14 mouse cellular contexts compared by ENCODE assay signal in the genomic region with DNA sequence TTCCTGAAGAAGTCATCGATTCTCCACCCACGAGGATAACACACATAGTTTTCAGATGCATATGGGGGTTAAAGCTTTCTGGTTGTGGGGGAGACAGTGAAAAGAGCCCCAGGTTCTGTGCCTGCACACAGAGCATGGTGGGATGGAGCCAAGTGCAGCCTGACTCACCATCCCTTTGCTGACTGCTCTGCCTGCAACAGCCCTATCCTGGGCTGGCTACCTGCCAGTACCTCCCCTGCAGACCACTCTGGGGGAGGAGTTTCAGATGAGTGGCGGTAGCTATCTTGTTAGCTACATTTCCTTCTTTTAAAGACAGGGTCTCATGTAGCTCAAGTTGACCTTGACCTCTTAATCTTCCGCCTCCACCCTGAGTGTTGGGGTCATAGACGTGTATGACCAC. TPM values are rescaled to one million over a fixed set of nuclear protein-coding genes. Genes with fewer than 3 reads are reported as not detected.
DNase-seq lines count a peak whose midpoint lies in the region; ATAC-seq and TF ChIP-seq lines count a peak whose summit lies in the region.
"Had no signal": no experiment of that assay in that cellular context is flagged by ENCODE, and none has a peak within 500 bp of the region (broad histone marks: within the 10 kb centered on the region; RNA-seq: fewer than 3 reads in every experiment).

No protein-coding gene starts in this region.

- intact Hi-C loops in left cerebral cortex, postnatal 4 days (cut with DNase I) = no loop called here
- intact Hi-C loops in left cerebral cortex, postnatal 36 days (cut with DNase I) = no loop called here

- ATAC-seq in frontal cortex, adult (ENCODE audit: low TSS enrichment) = peak; percentile 25; the same call in 1 of the 2 replicates
- ATAC-seq: midbrain, embryonic 15.5 days had no signal

- H3K4me1 ChIP-seq in embryonic fibroblast, embryonic 13.5 days (ENCODE audit: control insufficient read depth, insufficient read depth, low read length) = peaks cover 12% of the 10 kb centered on the region

- no peak for DNase-seq in frontal cortex, postnatal 25 days (ENCODE audit: low spot score in 2 of 2)
- DNase-seq in left cerebral cortex, postnatal 4 days = peak; percentile 70
- no peak for DNase-seq in left cerebral cortex, postnatal 36 days (ENCODE audit: low spot score in 2 of 2)
- peak; percentile 81 for DNase-seq in MN1 (ENCODE audit: low spot score)
- DNase-seq in urinary bladder, postnatal 36 days (ENCODE audit: low spot score in 2 of 2) = no peak
- no peak for DNase-seq in testis, postnatal 14 days (ENCODE audit: low spot score)
- DNase-seq: cerebellum, adult 2 months; kidney, postnatal 10 days had no signal

- no peak for TF ChIP-seq CTCF in embryonic fibroblast, embryonic 13.5 days (IDR thresholded peaks at IDR 0.05; ENCODE audit: borderline replicate concordance, insufficient read depth, low read length)

- H3K4me3 ChIP-seq in embryonic fibroblast, embryonic 13.5 days (ENCODE audit: insufficient read depth, low read length) = no peak overlapping the region
- H3K4me3 ChIP-seq: embryonic facial prominence, embryonic 12.5 days; hindbrain, embryonic 15.5 days; midbrain, embryonic 15.5 days had no signal

- peak overlapping the region; percentile 42; the same call in 1 of the 2 replicates for H3K27ac ChIP-seq in embryonic fibroblast, embryonic 13.5 days (ENCODE audit: insufficient read depth, low read length)
- H3K27ac ChIP-seq: embryonic facial prominence, embryonic 12.5 days; lung, embryonic 15.5 days; midbrain, embryonic 15.5 days had no signal

- no peak for TF ChIP-seq POLR2A in embryonic fibroblast, embryonic 13.5 days (IDR thresholded peaks at IDR 0.05; ENCODE audit: low read depth, low read length)

RNA-seq across cellular contexts. Expression of a gene that starts 26.4 kb away (rescaled TPM):
- total RNA-seq in left cerebral cortex, postnatal 4 days (2021) = 10 to 100 TPM; 30.2 to 30.4 TPM
- 10 to 100 TPM; 19.6 to 21.2 TPM for total RNA-seq in left cerebral cortex, postnatal 36 days (2021)
- 98.0 and 103 TPM in 2 replicates for polyA plus RNA-seq in embryonic fibroblast, embryonic 13.5 days (2011; ENCODE audit: insufficient read length, low read depth, missing spikeins)

RNA-seq across cellular contexts. Expression of a gene that starts 43.2 kb away (rescaled TPM):
- total RNA-seq in left cerebral cortex, postnatal 4 days (2021) = 100 to 1,000 TPM in 1 of 2 experiments, 10 to 100 TPM in 1; 99.4 to 102 TPM
- total RNA-seq in left cerebral cortex, postnatal 36 days (2021) = 10 to 100 TPM; 61.9 to 70.2 TPM
- 85.5 and 88.3 TPM in 2 replicates for polyA plus RNA-seq in embryonic fibroblast, embryonic 13.5 days (2011; ENCODE audit: insufficient read length, low read depth, missing spikeins)

Comparison
In these comparisons a context has a peak if more than half of its experiments do, and no peak if none do; other contexts are left out.
1. DNase-seq: peak in left cerebral cortex, postnatal 4 days (single experiment) and MN1 (single experiment); none in frontal cortex, postnatal 25 days (0 of 2), left cerebral cortex, postnatal 36 days (0 of 2), urinary bladder, postnatal 36 days (0 of 2) and testis, postnatal 14 days (single experiment).